Mouse (Mus musculus) layer of hippocampus, adult 11-12 months (tissue): ENCODE measurements at regions not wholly inside any gene's neighbourhood (a gene's known extent, or its start where the extent isn't known, plus 50 kb on each side); places are given as distances from the start of the nearest gene placed in this dataset.
"Not testable (repeated sequence)": the region's sequence is repeated elsewhere in the genome, so short reads cannot be mapped to it uniquely, and the experiment has no call there.

Experiments used
- DNase-seq: peaks from one replicate; pipeline ENCODE4 v3.0.0; 2022; ENCODE audit warnings: low spot score

GRCm38 (mm10) chr2:42794776-42795175 is 141.4 kb upstream of the Lrp1b start:
- peak; percentile 46 for DNase-seq

DNA sequence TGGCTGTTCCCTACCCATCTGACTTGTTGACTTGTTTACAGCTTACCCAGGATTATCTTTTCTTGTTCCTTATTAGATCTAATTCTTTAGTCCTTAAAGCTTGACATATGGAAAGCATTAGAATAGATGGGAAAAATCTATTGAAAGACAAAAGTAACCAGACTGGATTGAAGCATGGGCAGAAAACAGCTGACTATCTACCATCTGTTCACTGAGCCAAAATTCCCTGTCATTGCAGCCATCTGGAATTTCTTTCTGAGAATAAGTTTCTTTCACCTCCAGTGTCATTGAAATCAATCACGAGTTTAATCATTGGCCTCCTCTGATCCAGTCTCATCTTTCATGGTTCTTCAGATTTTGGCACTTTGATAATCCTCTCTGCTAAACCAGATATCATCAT is 130.6 kb upstream of the Lrp1b start:
- no peak for DNase-seq

- DNase-seq, result not testable (repeated sequence)
Measured at GRCm38 (mm10) chr2:42740513-42740912, 87.1 kb upstream of the Lrp1b start.
